Comparison of ENCODE assay signal across 20 mouse cellular contexts in the genomic region with DNA sequence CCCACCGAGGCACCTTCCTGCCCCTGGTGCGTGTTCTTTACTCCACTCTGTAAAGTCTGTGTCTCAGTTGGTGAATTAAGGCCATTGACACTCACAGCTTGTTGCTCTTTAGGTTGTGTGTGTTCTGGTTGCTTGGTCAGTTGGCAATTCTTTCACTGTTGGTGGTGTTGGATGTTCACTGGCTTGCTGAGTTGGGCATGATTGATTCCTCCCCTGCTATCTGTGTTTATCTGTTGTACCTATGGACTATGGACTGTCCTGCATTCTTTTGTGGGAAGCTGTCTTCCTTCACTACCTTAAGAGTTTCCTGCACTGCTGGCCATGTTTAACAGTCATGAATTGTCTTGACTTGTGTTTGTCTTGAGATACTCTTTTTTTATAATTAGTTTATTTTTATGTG. TPM values are rescaled to one million over a fixed set of nuclear protein-coding genes. Genes with fewer than 3 reads are reported as not detected.
DNase-seq lines count a peak whose midpoint lies in the region; ATAC-seq and TF ChIP-seq lines count a peak whose summit lies in the region.
"Had no signal": no experiment of that assay in that cellular context is flagged by ENCODE, and none has a peak within 500 bp of the region (broad histone marks: within the 10 kb centered on the region; RNA-seq: fewer than 3 reads in every experiment).

No protein-coding gene starts in this region.

- H3K36me3 ChIP-seq in liver, postnatal 0 days (replicated peaks; ENCODE audit: insufficient read depth, low read length) = peaks cover 29% of the 10 kb centered on the region
- peaks cover 5% of the 10 kb centered on the region; the same call in 1 of the 2 replicates for H3K36me3 ChIP-seq in intestine, embryonic 16.5 days (ENCODE audit: control insufficient read depth, insufficient read depth, low read length)
- H3K36me3 ChIP-seq in small intestine, adult 2 months (ENCODE audit: control insufficient read depth, insufficient read depth, low read length) = peaks cover 35% of the 10 kb centered on the region
- H3K36me3 ChIP-seq in heart, embryonic 10.5 days = peaks cover 44% of the 10 kb centered on the region

- no peak overlapping the region for H3K9ac ChIP-seq in liver, postnatal 0 days (replicated peaks)
- H3K9ac ChIP-seq in intestine, embryonic 16.5 days (ENCODE audit: low read depth, low read length) = no peak overlapping the region
- H3K9ac ChIP-seq: embryonic facial prominence, embryonic 12.5 days; forebrain, embryonic 13.5 days; forebrain, embryonic 15.5 days had no signal

- peak; percentile 62 for ATAC-seq in liver, postnatal 0 days
- peak; percentile 67 for ATAC-seq in intestine, embryonic 16.5 days
- ATAC-seq: forebrain, embryonic 13.5 days; forebrain, embryonic 15.5 days had no signal

- H3K4me3 ChIP-seq in liver, postnatal 0 days (ENCODE audit: low read depth, low read length) = no peak overlapping the region
- H3K4me3 ChIP-seq in intestine, embryonic 16.5 days (ENCODE audit: low read length) = no peak overlapping the region
- H3K4me3 ChIP-seq in small intestine, adult 2 months (ENCODE audit: low read depth, low read length) = no peak overlapping the region
- H3K4me3 ChIP-seq in heart, embryonic 10.5 days = no peak overlapping the region
- H3K4me3 ChIP-seq: embryonic facial prominence, embryonic 10.5 days; embryonic facial prominence, embryonic 12.5 days; forebrain, embryonic 13.5 days; forebrain, embryonic 15.5 days had no signal

- H3K9me3 ChIP-seq in liver, postnatal 0 days (ENCODE audit: low read length) = no peaks in the 10 kb centered on the region
- H3K9me3 ChIP-seq in intestine, embryonic 16.5 days (ENCODE audit: control insufficient read depth, low read length) = no peaks in the 10 kb centered on the region
- no peaks in the 10 kb centered on the region for H3K9me3 ChIP-seq in heart, embryonic 10.5 days
- H3K9me3 ChIP-seq: embryonic facial prominence, embryonic 10.5 days; embryonic facial prominence, embryonic 12.5 days; forebrain, embryonic 13.5 days; forebrain, embryonic 15.5 days had no signal

- H3K27ac ChIP-seq in liver, postnatal 0 days (ENCODE audit: low read depth) = no peak overlapping the region
- H3K27ac ChIP-seq in intestine, embryonic 16.5 days (ENCODE audit: low read length) = no peak overlapping the region
- peak overlapping the region; percentile 66 for H3K27ac ChIP-seq in small intestine, adult 2 months (ENCODE audit: insufficient read depth, low read depth, low read length)
- H3K27ac ChIP-seq in heart, embryonic 10.5 days = no peak overlapping the region
- H3K27ac ChIP-seq: embryonic facial prominence, embryonic 10.5 days; embryonic facial prominence, embryonic 12.5 days; forebrain, embryonic 13.5 days; forebrain, embryonic 15.5 days had no signal

- no peak overlapping the region for H3K4me2 ChIP-seq in liver, postnatal 0 days (ENCODE audit: low read depth, low read length)
- H3K4me2 ChIP-seq in intestine, embryonic 16.5 days (ENCODE audit: low read depth, low read length) = no peak overlapping the region
- H3K4me2 ChIP-seq: embryonic facial prominence, embryonic 12.5 days; forebrain, embryonic 13.5 days; forebrain, embryonic 15.5 days had no signal

- TF ChIP-seq POLR2A in small intestine, adult 2 months (IDR thresholded peaks at IDR 0.05; ENCODE audit: low read depth, low read length) = no peak

- WGBS in liver, postnatal 0 days (ENCODE audit: insufficient replicate concordance) = 92% methylated on average over 2 of the region's 2 CpGs
- WGBS in intestine, embryonic 16.5 days = 90% methylated on average over 2 of the region's 2 CpGs
- 87% methylated on average over 2 of the region's 2 CpGs for WGBS in small intestine, adult 2 months
- 90% methylated on average over 2 of the region's 2 CpGs for WGBS in heart, embryonic 10.5 days

- H3K4me1 ChIP-seq in liver, postnatal 0 days (ENCODE audit: insufficient read depth) = 0 out of 2 replicates have a peak, but pooled peaks cover 3% of the 10 kb centered on the region
- H3K4me1 ChIP-seq in intestine, embryonic 16.5 days (ENCODE audit: control insufficient read depth, insufficient read depth, low read length) = no peaks in the 10 kb centered on the region
- H3K4me1 ChIP-seq in small intestine, adult 2 months (ENCODE audit: control insufficient read depth, insufficient read depth, insufficient read length, low read length) = peaks cover 6% of the 10 kb centered on the region; the same call in 1 of the 2 replicates
- no peaks in the 10 kb centered on the region for H3K4me1 ChIP-seq in heart, embryonic 10.5 days
- H3K4me1 ChIP-seq: embryonic facial prominence, embryonic 10.5 days; embryonic facial prominence, embryonic 12.5 days; forebrain, embryonic 13.5 days; forebrain, embryonic 15.5 days had no signal

- no peak for DNase-seq in liver, postnatal 0 days
- DNase-seq in liver = no peak
- no peak for DNase-seq in embryo, embryonic 10.5 days (ENCODE audit: low spot score)
- no peak for DNase-seq in lung, adult 18-20 months
- DNase-seq in heart, embryonic 10.5 days (ENCODE audit: low spot score) = no peak
- DNase-seq: adrenal gland, adult 2 months; adrenal gland, postnatal 10 days; adrenal gland, postnatal 25 days; cerebellum, adult 11 months; cerebellum, adult 18-20 months; cerebellum, adult 8-10 months; cerebellum, adult 9-11 months; cerebellum, postnatal 14 days; cerebellum, postnatal 36 days had no signal

- TF ChIP-seq EP300 in liver, postnatal 0 days (IDR thresholded peaks at IDR 0.05; ENCODE audit: low read depth) = no peak

- H3K27me3 ChIP-seq in liver, postnatal 0 days (ENCODE audit: insufficient read depth, low read length) = no peaks in the 10 kb centered on the region
- no peaks in the 10 kb centered on the region for H3K27me3 ChIP-seq in intestine, embryonic 16.5 days (replicated peaks; ENCODE audit: control insufficient read depth, insufficient read depth, low read length)
- no peaks in the 10 kb centered on the region for H3K27me3 ChIP-seq in small intestine, adult 2 months (ENCODE audit: control insufficient read depth, insufficient read depth, low read length)
- H3K27me3 ChIP-seq in heart, embryonic 10.5 days (ENCODE audit: insufficient read depth, poor library complexity, severe bottlenecking) = no peaks in the 10 kb centered on the region
- H3K27me3 ChIP-seq: embryonic facial prominence, embryonic 12.5 days; forebrain, embryonic 13.5 days; forebrain, embryonic 15.5 days had no signal

- no peak for TF ChIP-seq CTCF in liver, postnatal 0 days (IDR thresholded peaks at IDR 0.05; ENCODE audit: low read depth)
- no peak for TF ChIP-seq CTCF in small intestine, adult 2 months (IDR thresholded peaks at IDR 0.05; ENCODE audit: extremely low read depth, insufficient read length, insufficient replicate concordance, low read depth, low read length)

RNA-seq across cellular contexts. Expression of a gene that starts 25.3 kb away (rescaled TPM):
- 455 and 469 TPM in 2 replicates for polyA plus RNA-seq in liver, postnatal 0 days (2015; fragmentation: Nextera tagmentation; extraction: Ambion mirVana)
- 622 and 672 TPM in 2 replicates for polyA plus RNA-seq in intestine, embryonic 16.5 days (2015; fragmentation: Nextera tagmentation; extraction: Ambion mirVana)
- 151 and 167 TPM in 2 replicates for polyA plus RNA-seq in small intestine, adult 2 months (2012; rRNA removed)
- polyA plus RNA-seq in heart, embryonic 10.5 days (2016; fragmentation: Nextera tagmentation; extraction: Ambion mirVana) = 492 and 664 TPM in 2 replicates

RNA-seq across cellular contexts. Expression of a gene that starts 42.3 kb away (rescaled TPM):
- polyA plus RNA-seq in liver, postnatal 0 days (2015; fragmentation: Nextera tagmentation; extraction: Ambion mirVana) = 10.1 and 11.4 TPM in 2 replicates
- 17.7 and 20.6 TPM in 2 replicates for polyA plus RNA-seq in intestine, embryonic 16.5 days (2015; fragmentation: Nextera tagmentation; extraction: Ambion mirVana)
- 2.8 and 8.8 TPM in 2 replicates for polyA plus RNA-seq in small intestine, adult 2 months (2012; rRNA removed)
- 25.0 and 32.8 TPM in 2 replicates for polyA plus RNA-seq in heart, embryonic 10.5 days (2016; fragmentation: Nextera tagmentation; extraction: Ambion mirVana)
